Mouse (Mus musculus) left cerebral cortex, postnatal 36 days (tissue): ENCODE results near the gene Mfap2. TPM values are rescaled to one million over a fixed set of nuclear protein-coding genes. Genes with fewer than 3 reads are reported as not detected.

Experiments used
- DNase-seq, 2 experiments: peaks; one replicate each; pipeline ENCODE4 v3.0.0; 2021 to 2022; ENCODE audit warnings: low spot score in 2 of 2, mixed read lengths in 1 of 2
- intact Hi-C: fragments of 180-260 bp; cut with DNase I; formaldehyde crosslinking; loops from one replicate; pipeline ENCODE4 v1.15.1; 2025
- total RNA-seq, 2 experiments: library from RNA; stranded (reverse); gene quantifications; 2 replicates each; pipeline ENCODE4 v1.2.3; 2021

The Mfap2 gene
- total RNA-seq, 2 experiments from 2014 or later: 3.9 to 5.9 TPM

DNA sequence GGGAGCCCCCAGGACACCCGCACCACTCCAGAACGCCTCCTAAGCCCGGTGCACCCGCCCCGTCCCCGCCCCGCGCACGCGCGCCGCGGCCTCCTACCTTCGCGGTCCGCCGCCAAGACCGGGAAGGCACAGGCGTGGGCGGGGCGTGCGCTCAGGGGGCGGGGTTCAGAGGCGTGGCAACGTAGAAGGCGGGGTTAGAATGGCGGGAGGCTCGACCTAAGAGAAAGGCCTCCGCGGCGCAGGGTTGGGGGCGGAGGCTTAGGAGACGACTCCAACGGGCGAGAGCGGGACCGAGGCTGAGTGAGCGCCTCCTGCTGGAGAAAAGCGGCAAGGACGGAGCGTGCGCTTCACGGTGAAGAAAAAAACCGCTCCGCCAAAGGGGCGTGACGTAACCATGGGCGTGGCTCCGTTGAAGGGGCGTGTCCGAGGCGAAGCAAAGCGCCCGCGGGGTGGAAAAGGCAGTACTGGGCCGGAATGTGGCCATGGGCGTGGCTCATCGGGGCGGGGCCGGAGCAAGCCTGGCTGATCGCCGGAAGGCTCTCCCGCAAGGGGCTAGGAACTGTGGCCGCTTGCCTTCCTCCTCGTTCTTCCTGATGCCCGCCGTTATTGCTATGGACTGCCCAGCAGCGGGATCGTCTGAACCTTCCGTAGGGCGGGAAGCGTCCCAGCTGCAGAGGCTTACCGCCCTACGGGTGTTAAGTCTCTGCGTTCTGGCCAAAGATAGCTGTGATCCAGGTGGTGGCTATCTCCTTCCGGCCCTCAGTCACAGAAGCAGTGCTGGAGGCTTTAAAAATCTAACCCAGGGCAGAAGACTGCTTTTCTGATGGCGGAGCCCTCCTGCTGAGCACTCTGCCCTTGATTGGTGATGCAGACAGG is 50.4 kb downstream of the Mfap2 start, which contains the start of gene Crocc:
Gene Crocc, minus strand, starts transcription at position 125 of the 876 bp plus-strand sequence.
- DNase-seq: peak; percentile 97 to 98
- intact Hi-C loops: loop anchor here (2.0 kb wide), 1 partner anchor 16 kb away; no protein-coding TSS in a partner anchor

DNA sequence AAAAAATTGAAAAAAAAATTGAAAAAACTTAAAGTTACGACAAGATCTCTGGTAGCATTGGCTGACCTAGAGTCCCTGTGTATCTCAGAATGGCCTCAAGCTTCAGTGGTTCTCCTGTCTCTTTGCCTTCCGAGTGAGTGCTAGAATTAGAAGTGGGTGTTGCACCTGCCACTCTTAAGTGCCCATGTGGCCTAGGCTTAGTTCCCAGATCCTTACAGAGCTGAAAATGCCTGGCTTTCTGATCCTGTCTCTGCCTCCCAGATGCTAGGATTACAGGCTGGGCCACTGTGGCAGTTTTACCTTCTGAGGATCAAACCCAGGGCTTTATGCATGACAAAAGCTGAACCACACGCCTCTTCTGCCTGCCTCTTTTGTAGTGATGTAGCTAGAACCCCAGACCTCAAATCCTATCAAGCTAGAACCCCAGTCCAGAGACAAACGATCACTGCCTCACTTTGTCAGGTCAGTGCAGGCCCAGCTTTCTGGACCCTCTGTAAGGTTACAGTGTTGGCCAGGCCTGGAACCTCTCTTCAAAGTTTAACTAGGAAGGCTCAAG is 54.0 kb downstream of the Mfap2 start:
- DNase-seq: no peak
- intact Hi-C loops: no loop called here

DNA sequence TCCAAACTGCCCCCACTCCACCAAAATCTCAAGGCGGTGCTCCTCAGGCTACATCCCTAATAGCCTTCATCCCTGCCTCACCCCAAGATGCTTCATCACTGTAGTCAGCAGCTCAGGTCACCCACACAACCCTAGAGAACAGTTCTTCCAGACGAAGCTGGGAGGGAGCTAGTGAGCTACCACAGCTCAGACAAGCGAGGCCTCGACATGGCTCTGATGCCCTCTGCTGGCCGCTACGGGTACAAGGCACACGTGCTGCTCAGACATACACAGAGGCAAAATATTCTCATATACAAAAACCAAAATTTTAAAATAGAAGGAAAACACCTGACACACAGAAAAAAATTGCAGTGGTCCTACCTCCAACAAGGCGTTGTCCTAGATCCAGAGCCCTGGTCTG is 54.9 kb downstream of the Mfap2 start:
- peak; percentile 78 to 80 for DNase-seq
- intact Hi-C loops: no loop called here

Other genes with a start within 250 kb of the Mfap2 start
- not detected for gene Padi4, start 236.2 kb upstream of the Mfap2 start, total RNA-seq
- gene Padi3, start 199.8 kb upstream of the Mfap2 start, total RNA-seq: not detected
- gene Padi1, start 164.6 kb upstream of the Mfap2 start, total RNA-seq: not detected
- 10 to 100 TPM; 11.9 to 14.0 TPM for gene Padi2, start 104.1 kb upstream of the Mfap2 start, total RNA-seq
- 100 to 1,000 TPM; 171 to 200 TPM for gene Sdhb, start 49.2 kb upstream of the Mfap2 start, total RNA-seq
- gene Atp13a2, start 23.5 kb upstream of the Mfap2 start, total RNA-seq: 100 to 1,000 TPM; 162 to 171 TPM
- gene Crocc, start 50.1 kb downstream of the Mfap2 start, total RNA-seq: 10 to 100 TPM; 40.3 to 73.7 TPM
- gene Necap2, start 67.9 kb downstream of the Mfap2 start, total RNA-seq: 10 to 100 TPM; 38.2 to 42.4 TPM
- gene Spata21, start 77.9 kb downstream of the Mfap2 start, total RNA-seq: under 1 TPM; 0.43 to 0.79 TPM
- 10 to 100 TPM; 48.2 to 48.8 TPM for gene Szrd1, start 129.4 kb downstream of the Mfap2 start, total RNA-seq
- 10 to 100 TPM; 30.5 to 31.6 TPM for gene Fbxo42, start 137.5 kb downstream of the Mfap2 start, total RNA-seq
- 1 to 10 TPM; 3.2 to 3.3 TPM for gene Rsg1, start 203.5 kb downstream of the Mfap2 start, total RNA-seq
- gene Arhgef19, start 229.1 kb downstream of the Mfap2 start, total RNA-seq: 10 to 100 TPM; 14.6 to 15.3 TPM